Mouse (Mus musculus) forebrain, postnatal 0 days (tissue): Measurements from ENCODE around the gene Hoxa11. TPM values are rescaled to one million over a fixed set of nuclear protein-coding genes. Genes with fewer than 3 reads are reported as not detected.

ENCODE experiments used
- ATAC-seq: fragments of 200-750 bp; cut with Nextera tagmentation; 2 replicates; pipeline ENCODE4 v1.8.0; 2017; ENCODE audit warnings: mild to moderate bottlenecking, moderate library complexity
- DNase-seq: peaks from one replicate; pipeline ENCODE4 v3.0.0-alpha.2; 2015
- H3K27ac ChIP-seq: fragments of 300-500 bp; sonication (generic); 2 replicates; pipeline ENCODE4 v1.5.1; 2014; ENCODE audit warnings: low read depth, mild to moderate bottlenecking, antibody characterized with exemption, low read length, moderate library complexity, mixed read lengths
- H3K27me3 ChIP-seq: fragments of 300-500 bp; sonication (generic); 2 replicates; pipeline ENCODE4 v1.6.1; 2014; ENCODE audit warnings: mild to moderate bottlenecking, low read length, mixed read lengths; ENCODE audit not compliant: insufficient read depth
- H3K36me3 ChIP-seq: fragments of 300-500 bp; sonication (generic); 2 replicates; pipeline ENCODE4 v1.6.1; 2014; ENCODE audit warnings: mild to moderate bottlenecking, moderate library complexity; ENCODE audit not compliant: insufficient read depth
- H3K4me1 ChIP-seq: fragments of 300-500 bp; sonication (generic); 2 replicates; pipeline ENCODE4 v1.6.1; 2014; ENCODE audit warnings: antibody characterized with exemption; ENCODE audit not compliant: insufficient read depth
- H3K4me2 ChIP-seq: fragments of 300-500 bp; sonication (generic); 2 replicates; pipeline ENCODE4 v1.6.1; 2014; ENCODE audit warnings: low read depth, mild to moderate bottlenecking, moderate library complexity
- H3K4me3 ChIP-seq: fragments of 300-500 bp; sonication (generic); 2 replicates; pipeline ENCODE4 v1.5.1; 2014; ENCODE audit warnings: low read depth, low read length, mixed read lengths
- H3K9ac ChIP-seq: fragments of 300-500 bp; sonication (generic); 2 replicates; pipeline ENCODE4 v1.6.1; 2014; ENCODE audit warnings: mild to moderate bottlenecking
- H3K9me3 ChIP-seq: fragments of 300-500 bp; sonication (generic); 2 replicates; pipeline ENCODE4 v1.6.1; 2016; ENCODE audit warnings: low read length
- CTCF ChIP-seq: sonication (generic); IDR thresholded peaks from 2 replicates; pipeline ENCODE4 v1.5.1; 2016; ENCODE audit warnings: antibody characterized with exemption, control low read depth, low read depth
- WGBS: fragments of 180-500 bp; shearing (Covaris S2); extraction: QIAGEN DNeasy Blood & Tissue Kit; methylation state at CpG from one replicate; pipeline ENCODE4 v1.1.7; 2014; 5-methylcytosine and 5-hydroxymethylcytosine counted together
- polyA plus RNA-seq: library from polyadenylated mRNA; unstranded; fragments of >200 nt; fragmentation: Nextera tagmentation; extraction: Ambion mirVana; gene quantifications from 2 replicates; pipeline ENCODE4 v1.2.1, GENCODE M21; 2015
- total RNA-seq: library from RNA; depleted of rRNA; stranded (reverse); fragments of >200 nt; gene quantifications from 2 replicates; pipeline ENCODE4 v1.2.3, GENCODE M21; 2014

The Hoxa11 gene
- total and polyA plus RNA-seq, 2 experiments from 2014 or later = not detected

DNA sequence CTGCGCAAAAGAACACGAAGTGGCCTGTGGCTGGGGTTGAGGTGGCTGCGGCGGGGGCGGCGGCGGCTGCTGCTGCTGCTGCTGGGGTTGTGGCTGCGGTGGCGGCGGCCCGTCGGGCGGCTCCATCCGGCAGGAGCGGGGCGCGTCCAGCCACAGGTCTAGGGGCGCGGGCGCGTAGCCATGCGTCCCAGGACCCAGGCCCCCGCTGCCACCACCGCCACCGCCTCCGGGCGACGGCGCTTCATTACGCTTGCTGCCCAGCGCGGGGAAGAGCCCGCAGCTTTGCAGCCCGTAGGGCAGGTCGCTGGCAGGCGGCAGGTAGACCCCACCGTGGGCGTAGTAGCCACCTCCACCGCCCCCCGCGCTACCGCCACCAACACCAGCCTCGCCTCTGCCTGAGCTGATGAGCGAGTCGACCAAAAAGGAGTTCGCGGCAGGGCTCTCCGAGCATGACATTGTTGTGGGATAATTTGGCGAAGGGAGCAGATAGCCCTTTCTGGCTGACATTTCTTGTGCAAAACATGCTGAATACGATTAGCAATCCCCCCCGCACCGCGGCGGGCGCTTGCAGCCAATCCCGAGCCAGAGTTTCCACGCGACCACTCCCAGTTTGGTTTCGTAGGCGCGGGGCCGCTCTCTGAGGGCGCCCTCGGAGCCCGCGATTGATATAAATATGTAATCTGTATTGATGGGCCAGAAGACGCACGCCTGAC is 11.0 kb downstream of the Hoxa11 start:
- Histone ChIP-seq H3K4me3 (no peak overlapping the region), H3K9ac (no peak overlapping the region), H3K27ac (no peak overlapping the region), H3K27me3 (peaks cover 96% of the 10 kb centered on the region), H3K36me3 (no peaks in the 10 kb centered on the region), H3K4me2 (no peak overlapping the region), H3K4me1 (no peaks in the 10 kb centered on the region), H3K9me3 (no peaks in the 10 kb centered on the region)
- WGBS = 2% methylated on average over 61 of the region's 68 CpGs
- ATAC-seq (no peak), DNase-seq (no peak)
- TF ChIP-seq CTCF = no peak

DNA sequence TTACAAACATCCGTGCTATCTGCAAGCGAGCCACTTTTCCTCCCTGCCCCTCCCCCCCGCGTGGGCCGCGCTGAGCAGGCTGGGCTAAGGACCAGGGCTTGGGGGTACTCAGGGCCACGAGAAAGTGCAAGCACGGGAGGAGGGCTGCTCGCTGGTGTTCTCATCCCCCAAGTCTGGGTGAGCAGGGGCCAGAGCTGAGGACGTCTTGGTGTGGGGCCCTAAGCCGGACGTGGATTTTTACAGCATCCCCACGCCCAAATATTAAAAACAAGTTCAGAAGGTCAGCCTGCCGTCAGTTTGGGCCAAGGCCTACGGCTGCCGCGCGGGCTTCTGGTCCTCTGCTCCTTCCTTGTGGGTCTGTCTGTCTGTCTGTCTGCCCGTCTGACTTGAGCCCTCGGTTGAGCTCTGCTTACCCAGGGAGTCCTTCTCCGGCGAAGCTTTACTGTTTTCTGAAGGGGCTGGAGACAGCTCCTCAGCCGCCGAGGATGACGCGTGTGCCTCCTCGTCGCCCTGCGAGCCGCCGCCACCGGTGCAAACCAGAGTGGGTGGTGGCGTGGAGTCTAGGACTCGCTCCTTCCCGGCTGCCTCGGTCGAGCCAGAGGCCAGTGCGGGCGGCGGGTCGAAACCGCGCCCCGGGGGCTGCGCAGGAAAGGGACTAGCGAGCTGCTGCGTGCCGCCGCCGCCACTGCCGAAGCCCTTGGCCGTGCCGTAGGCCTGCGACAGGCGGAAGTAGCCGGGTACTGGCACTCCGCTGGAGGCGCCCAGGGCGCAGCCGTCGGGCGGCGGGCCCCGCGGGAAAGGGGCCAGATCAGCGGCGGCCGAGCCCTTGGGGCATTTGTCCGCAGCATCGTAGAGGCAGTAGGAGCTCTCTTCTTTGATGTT is 11.8 kb downstream of the Hoxa11 start:
- peaks cover 96% of the 10 kb centered on the region for H3K27me3 ChIP-seq
- WGBS = 3% methylated on average over 69 of the region's 70 CpGs
- H3K4me1 ChIP-seq = no peaks in the 10 kb centered on the region
- ATAC-seq (no peak), DNase-seq (no peak)
- TF ChIP-seq CTCF = no peak
- no peak overlapping the region for H3K4me3 ChIP-seq
- no peaks in the 10 kb centered on the region for H3K9me3 ChIP-seq
- no peaks in the 10 kb centered on the region for H3K36me3 ChIP-seq
- no peak overlapping the region for H3K9ac ChIP-seq
- H3K27ac ChIP-seq = no peak overlapping the region
- no peak overlapping the region for H3K4me2 ChIP-seq

GRCm38 (mm10) chr6:52232984-52233545 is 12.5 kb downstream of the Hoxa11 start:
- Histone ChIP-seq H3K27me3 (peaks cover 95% of the 10 kb centered on the region), H3K27ac (no peak overlapping the region), H3K36me3 (no peaks in the 10 kb centered on the region), H3K9me3 (no peaks in the 10 kb centered on the region), H3K4me2 (no peak overlapping the region), H3K4me3 (no peak overlapping the region), H3K4me1 (no peaks in the 10 kb centered on the region), H3K9ac (no peak overlapping the region)
- 3% methylated on average over 23 of the region's 23 CpGs for WGBS
- TF ChIP-seq CTCF = no peak
- ATAC-seq (no peak), DNase-seq (no peak)

GRCm38 (mm10) chr6:52232568-52232965 is 13.0 kb downstream of the Hoxa11 start:
- H3K27me3 ChIP-seq = peaks cover 94% of the 10 kb centered on the region
- no peaks in the 10 kb centered on the region for H3K4me1 ChIP-seq
- H3K4me2 ChIP-seq = no peak overlapping the region
- WGBS = 2% methylated on average over 18 of the region's 18 CpGs
- H3K27ac ChIP-seq = no peak overlapping the region
- no peaks in the 10 kb centered on the region for H3K36me3 ChIP-seq
- ATAC-seq = no peak
- DNase-seq = no peak
- TF ChIP-seq CTCF = no peak
- H3K9ac ChIP-seq = no peak overlapping the region
- no peak overlapping the region for H3K4me3 ChIP-seq
- no peaks in the 10 kb centered on the region for H3K9me3 ChIP-seq

DNA sequence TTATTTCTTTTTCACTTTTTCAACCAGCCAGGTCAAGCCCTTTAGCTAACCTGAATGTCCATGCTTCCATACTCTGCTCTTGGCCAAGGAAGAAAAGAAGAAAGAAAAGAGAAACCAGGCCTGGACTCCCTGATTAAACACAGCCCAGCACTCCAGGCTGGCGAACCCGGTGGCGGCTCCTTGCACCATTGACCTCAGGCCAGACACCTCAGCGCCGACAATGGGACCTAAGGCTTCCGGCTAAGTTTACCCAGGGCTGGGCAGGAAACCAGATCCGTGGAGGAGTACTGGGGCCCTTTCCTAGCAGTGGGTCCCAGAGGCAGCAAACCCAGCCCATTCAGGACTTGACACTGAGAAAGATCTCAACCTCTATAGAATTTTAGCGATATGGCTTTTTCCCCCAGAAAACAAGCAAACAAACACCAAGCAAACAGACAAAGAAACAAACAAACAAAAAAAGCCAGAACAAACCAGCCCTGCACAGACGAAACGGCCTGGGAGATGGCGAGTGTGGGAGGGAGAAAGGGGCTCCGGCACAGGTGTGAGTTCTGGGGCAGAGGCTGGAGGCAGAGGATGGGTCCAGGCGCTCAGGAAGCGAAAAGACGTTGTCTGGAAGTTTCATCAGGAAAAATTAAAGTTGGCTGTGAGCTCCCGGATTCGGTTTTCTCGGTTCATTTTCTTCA is 13.6 kb downstream of the Hoxa11 start:
- 2% methylated on average over 18 of the region's 18 CpGs for WGBS
- Histone ChIP-seq H3K9me3 (no peaks in the 10 kb centered on the region), H3K9ac (no peak overlapping the region), H3K4me2 (no peak overlapping the region), H3K27ac (no peak overlapping the region), H3K4me1 (no peaks in the 10 kb centered on the region), H3K27me3 (peaks cover 94% of the 10 kb centered on the region), H3K36me3 (no peaks in the 10 kb centered on the region), H3K4me3 (no peak overlapping the region)
- no peak for TF ChIP-seq CTCF
- no peak for ATAC-seq
- DNase-seq = no peak

- H3K9me3 ChIP-seq = no peaks in the 10 kb centered on the region
- no peak within 1 kb of the TSS for H3K4me3 ChIP-seq
- DNase-seq (no peak), ATAC-seq (no peak)
- no peak within 1 kb of the TSS for H3K4me2 ChIP-seq
- no peak within 1 kb of the TSS for H3K27ac ChIP-seq
- TF ChIP-seq CTCF = no peak
- no peaks in the 10 kb centered on the region for H3K36me3 ChIP-seq
- H3K27me3 ChIP-seq = peaks cover 94% of the 10 kb centered on the region
- no peaks in the 10 kb centered on the region for H3K4me1 ChIP-seq
- no peak within 1 kb of the TSS for H3K9ac ChIP-seq
- 2% methylated on average over 30 of the region's 36 CpGs for WGBS
Observed at GRCm38 (mm10) chr6:52230516-52231165, 15.0 kb downstream of the Hoxa11 start, which contains the start of gene Hoxa9. Gene Hoxa9, minus strand, starts transcription at chr6:52231089.
